Mouse (Mus musculus): ENCODE results near the gene Prss50. TPM values are rescaled to one million over a fixed set of nuclear protein-coding genes. Genes with fewer than 3 reads are reported as not detected.

The Prss50 gene
- polyA plus RNA-seq, 1 experiment from 2014 or later: 0.28 TPM

DNA sequence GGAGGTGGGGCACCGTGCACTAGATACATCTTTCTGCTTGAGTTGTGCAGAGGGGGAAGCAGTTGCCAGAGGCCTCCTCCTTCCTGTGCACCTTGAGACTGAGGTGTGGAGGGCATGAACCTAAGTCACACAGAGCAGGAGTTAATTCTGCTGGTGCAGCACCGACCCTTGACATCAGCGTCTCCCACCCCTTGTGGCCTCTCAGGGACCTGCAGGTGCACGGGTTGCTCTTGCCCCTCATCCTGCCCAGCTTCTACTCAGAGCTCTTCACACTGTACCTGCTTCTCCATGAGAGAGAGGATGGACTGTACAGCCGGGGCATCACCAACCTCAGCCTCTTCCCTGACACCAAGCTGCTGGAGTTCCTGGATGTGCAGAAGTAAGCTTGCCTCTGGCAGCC is 37.7 kb downstream of the Prss50 start:
- Histone ChIP-seq H3K27me3 (replicated peaks) (no peaks in the 10 kb centered on the region), H3K36me3 (no peaks in the 10 kb centered on the region), H3K27ac (no peak overlapping the region), H3K4me3 (no peak overlapping the region), H3K9ac (no peak overlapping the region), H3K4me1 (peaks cover 7% of the 10 kb centered on the region), H3K4me2 (replicated peaks) (peak overlapping the region; percentile 39; the same call in 1 of the 2 replicates), H3K9me3 (no peaks in the 10 kb centered on the region)
- 56% methylated on average over 5 of the region's 5 CpGs for WGBS
- ATAC-seq (ENCODE audit: low FRiP score, low read depth): no peak

DNA sequence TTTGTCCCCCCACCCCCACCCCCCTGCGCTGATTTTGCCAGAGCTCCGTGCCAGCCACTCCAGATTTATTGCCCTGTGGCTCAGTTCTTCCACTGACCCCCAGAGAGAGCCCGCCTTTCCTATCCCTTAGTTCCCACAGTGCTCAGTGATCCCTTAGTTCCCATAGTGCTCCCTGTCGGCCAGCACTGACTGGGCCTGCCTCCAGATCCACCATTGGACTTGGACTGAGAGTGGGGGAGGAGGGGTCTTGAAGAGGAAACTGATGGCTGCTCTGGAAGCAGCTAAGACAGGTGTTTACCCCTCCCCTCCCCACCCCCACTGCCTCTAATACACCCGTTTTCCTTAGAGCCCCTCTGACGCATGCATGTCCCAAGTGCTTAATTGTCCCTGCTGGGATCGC is 38.2 kb downstream of the Prss50 start:
- H3K36me3 ChIP-seq: no peaks in the 10 kb centered on the region
- no peak for ATAC-seq (ENCODE audit: low FRiP score, low read depth)
- H3K27me3 ChIP-seq (replicated peaks): no peaks in the 10 kb centered on the region
- no peak overlapping the region for H3K27ac ChIP-seq
- H3K9ac ChIP-seq: no peak overlapping the region
- WGBS: 8% methylated on average over 7 of the region's 7 CpGs
- no peak overlapping the region for H3K4me3 ChIP-seq
- no peaks in the 10 kb centered on the region for H3K9me3 ChIP-seq
- peak overlapping the region; percentile 39; the same call in 1 of the 2 replicates for H3K4me2 ChIP-seq (replicated peaks)
- H3K4me1 ChIP-seq: peaks cover 7% of the 10 kb centered on the region

DNA sequence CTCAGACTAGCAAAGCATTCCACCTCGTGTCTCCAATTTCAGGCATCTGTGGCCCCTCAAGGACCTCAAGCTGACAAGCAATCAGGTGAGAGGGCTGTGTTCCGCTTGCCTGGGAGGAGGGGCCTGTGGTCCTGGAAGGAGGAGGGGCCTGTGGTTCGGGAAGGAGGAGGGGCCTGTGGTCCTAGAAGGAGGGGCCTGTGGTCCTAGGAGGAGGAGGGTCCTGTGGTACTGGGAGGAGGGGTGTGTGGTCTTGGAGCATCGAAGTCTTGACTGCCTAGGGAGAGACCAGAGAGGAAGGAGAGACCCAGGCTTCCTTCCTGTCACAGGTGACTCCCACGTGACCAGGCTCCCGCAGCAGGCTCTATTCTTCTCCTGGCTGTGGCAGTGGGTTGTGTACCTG is 38.8 kb downstream of the Prss50 start:
- Histone ChIP-seq H3K4me1 (peaks cover 7% of the 10 kb centered on the region), H3K4me2 (replicated peaks) (peak overlapping the region; percentile 39), H3K9me3 (no peaks in the 10 kb centered on the region), H3K4me3 (no peak overlapping the region), H3K27me3 (replicated peaks) (no peaks in the 10 kb centered on the region), H3K27ac (no peak overlapping the region), H3K9ac (no peak overlapping the region), H3K36me3 (no peaks in the 10 kb centered on the region)
- ATAC-seq (ENCODE audit: low FRiP score, low read depth): peak; percentile 49
- 7% methylated on average over 6 of the region's 6 CpGs for WGBS

DNA sequence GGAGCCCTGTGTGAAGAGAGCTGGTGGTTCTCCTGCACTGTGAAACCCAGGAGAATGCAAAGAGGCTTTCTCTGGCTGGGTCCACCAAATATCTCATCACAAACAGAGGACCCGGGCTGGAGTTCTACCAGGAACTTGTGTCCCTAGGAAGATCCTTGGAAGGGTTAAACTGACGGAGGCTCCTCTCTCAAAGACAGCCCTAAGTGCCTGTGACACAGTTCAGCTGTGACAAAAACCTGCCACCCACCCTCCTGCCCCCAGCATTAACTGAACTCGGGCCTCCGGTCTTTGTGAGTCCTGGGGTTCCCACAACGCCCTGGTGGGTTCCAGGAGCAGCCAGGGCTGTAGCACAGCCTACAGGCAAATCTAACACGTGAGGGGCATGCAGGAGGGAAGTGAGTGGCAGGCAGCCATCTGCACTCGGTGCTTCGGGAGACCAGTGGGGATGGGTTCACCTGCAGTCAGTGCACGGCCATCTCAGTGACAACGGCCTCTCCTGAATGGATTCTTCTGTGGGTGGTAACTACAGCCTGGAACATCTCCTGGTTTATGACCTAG is 41.8 kb downstream of the Prss50 start:
- 61% methylated on average over 10 of the region's 10 CpGs for WGBS
- Histone ChIP-seq H3K4me2 (replicated peaks) (no peak overlapping the region), H3K4me3 (no peak overlapping the region), H3K27me3 (replicated peaks) (no peaks in the 10 kb centered on the region), H3K9ac (no peak overlapping the region), H3K9me3 (no peaks in the 10 kb centered on the region), H3K27ac (no peak overlapping the region), H3K36me3 (no peaks in the 10 kb centered on the region), H3K4me1 (peaks cover 7% of the 10 kb centered on the region; the same call in 1 of the 2 replicates)
- no peak for ATAC-seq (ENCODE audit: low FRiP score, low read depth)

DNA sequence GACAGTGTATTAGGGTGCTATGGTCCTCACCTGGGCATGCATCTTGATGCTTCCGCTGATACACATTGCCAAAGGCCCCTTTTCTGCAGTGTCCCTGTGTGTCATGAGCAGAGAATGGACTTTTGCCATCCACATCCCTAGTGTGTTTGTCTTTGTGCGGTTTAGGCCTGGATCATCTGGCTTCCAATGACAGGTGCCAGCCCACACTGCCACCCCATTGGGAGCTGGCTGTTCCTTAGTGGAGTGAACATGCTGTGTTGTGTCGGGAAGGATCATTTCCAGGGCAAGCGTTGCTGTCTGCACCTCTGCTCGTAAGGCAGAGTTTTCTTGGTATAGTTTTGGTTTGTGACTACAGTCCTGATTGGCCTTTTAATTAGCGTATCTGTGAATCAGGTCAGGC is 43.4 kb downstream of the Prss50 start:
- Histone ChIP-seq H3K9me3 (no peaks in the 10 kb centered on the region), H3K4me2 (replicated peaks) (no peak overlapping the region), H3K27ac (no peak overlapping the region), H3K4me3 (no peak overlapping the region), H3K4me1 (no peaks in the 10 kb centered on the region), H3K36me3 (no peaks in the 10 kb centered on the region), H3K27me3 (replicated peaks) (no peaks in the 10 kb centered on the region), H3K9ac (no peak overlapping the region)
- 89% methylated on average over 6 of the region's 6 CpGs for whole genome bisulfite sequencing
- ATAC-seq (ENCODE audit: low FRiP score, low read depth): no peak

DNA sequence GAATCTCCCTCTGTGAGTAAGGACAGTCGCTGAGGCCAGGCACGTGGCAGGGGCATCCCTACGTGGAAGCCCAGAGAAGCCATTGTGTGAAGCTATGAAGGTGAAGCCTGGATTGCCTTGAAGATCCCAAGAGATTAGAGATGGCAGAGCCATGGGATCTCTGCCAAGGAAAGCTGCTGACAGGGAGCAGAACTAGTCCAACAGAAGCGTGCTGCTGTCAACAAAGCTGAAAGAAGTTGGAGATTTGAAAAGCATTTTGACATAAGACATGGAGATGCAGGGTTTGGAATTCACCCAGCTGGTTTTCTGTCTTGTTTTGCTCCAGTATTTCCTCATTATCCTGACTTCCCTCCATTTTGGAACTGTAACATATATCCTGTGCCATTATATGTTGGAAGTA is 44.5 kb downstream of the Prss50 start:
- no peak overlapping the region for H3K27ac ChIP-seq
- no peaks in the 10 kb centered on the region for H3K9me3 ChIP-seq
- no peak overlapping the region for H3K4me3 ChIP-seq
- H3K36me3 ChIP-seq: no peaks in the 10 kb centered on the region
- no peak overlapping the region for H3K9ac ChIP-seq
- WGBS: 91% methylated on average over 4 of the region's 4 CpGs
- H3K27me3 ChIP-seq (replicated peaks): no peaks in the 10 kb centered on the region
- H3K4me2 ChIP-seq (replicated peaks): no peak overlapping the region
- no peak for ATAC-seq (ENCODE audit: low FRiP score, low read depth)
- no peaks in the 10 kb centered on the region for H3K4me1 ChIP-seq

DNA sequence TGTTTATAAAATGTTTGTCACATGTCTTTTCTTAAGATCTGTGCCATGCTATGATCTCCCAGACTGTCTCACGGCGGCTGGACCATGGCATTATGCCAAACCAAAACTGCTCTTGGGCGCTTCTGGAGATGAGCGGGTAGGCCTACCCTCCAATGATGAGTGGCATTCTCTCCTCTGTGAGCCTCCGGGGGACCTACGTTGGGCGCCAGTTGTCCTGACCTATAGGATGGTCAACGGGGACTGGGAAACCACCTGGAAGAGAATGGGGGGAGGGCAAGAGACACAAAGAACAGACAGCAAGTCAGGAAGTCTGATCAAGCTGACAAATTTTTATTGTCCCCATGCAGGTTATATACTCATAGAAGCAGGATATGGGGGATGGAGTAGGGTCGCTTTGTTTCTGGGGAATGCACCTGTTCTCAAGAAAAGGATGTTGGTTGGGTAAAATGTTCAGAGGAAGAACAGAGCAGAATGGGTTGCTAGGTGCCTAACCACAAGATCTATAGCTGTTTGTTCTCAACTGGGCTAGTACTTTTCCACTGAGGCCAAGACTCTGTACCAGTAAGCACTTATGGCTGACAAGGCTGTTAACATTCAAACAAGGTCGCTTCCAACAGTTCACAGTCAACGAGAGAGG is 49.6 kb downstream of the Prss50 start:
- Histone ChIP-seq H3K4me1 (no peaks in the 10 kb centered on the region), H3K4me3 (no peak overlapping the region), H3K36me3 (no peaks in the 10 kb centered on the region), H3K4me2 (replicated peaks) (no peak overlapping the region), H3K9me3 (no peaks in the 10 kb centered on the region), H3K27me3 (replicated peaks) (no peaks in the 10 kb centered on the region), H3K27ac (no peak overlapping the region), H3K9ac (no peak overlapping the region)
- 94% methylated on average over 11 of the region's 11 CpGs for WGBS
- ATAC-seq (ENCODE audit: low FRiP score, low read depth): no peak

DNA sequence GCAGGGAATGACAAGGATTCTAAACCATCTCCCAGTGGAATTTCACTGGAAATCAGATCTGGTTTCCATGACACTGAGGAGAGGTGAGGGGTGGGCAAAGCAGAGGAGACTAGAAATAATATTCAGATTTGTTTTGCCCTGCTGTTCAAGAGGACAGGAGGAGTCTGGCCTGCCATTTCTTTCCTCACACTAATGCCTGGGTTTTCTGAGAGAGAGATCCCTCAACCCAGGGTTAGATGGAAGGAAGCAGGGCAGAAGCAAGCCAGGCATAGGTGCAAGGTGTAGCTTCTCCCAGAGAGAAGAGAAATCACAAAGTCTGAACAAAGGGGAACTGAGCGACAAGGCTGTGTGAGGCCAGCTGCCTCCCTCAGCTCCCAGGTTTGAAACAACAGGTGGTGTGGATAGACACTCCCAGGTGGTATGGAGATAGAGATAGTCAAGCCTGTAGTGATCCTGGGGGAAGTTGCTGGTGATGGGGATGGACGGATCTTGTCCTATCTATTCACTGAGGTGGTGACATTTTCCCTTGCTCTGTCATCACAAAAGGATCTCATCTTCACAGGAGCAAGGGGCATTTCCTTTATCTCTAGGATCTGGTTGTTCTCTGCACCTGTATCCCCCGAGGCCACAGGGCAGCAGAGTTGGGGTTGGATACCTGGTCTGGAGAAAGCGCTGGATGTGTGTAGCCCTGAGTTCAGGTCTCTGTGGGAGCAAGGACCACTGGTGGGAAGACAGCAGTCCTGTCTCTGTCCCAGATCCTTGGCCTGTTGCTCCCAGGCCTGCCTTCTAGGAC is 50.3 kb downstream of the Prss50 start:
- no peak overlapping the region for H3K4me2 ChIP-seq (replicated peaks)
- WGBS: 82% methylated on average over 4 of the region's 4 CpGs
- H3K27me3 ChIP-seq (replicated peaks): no peaks in the 10 kb centered on the region
- no peaks in the 10 kb centered on the region for H3K36me3 ChIP-seq
- H3K4me3 ChIP-seq: no peak overlapping the region
- no peaks in the 10 kb centered on the region for H3K9me3 ChIP-seq
- H3K4me1 ChIP-seq: no peaks in the 10 kb centered on the region
- no peak for ATAC-seq (ENCODE audit: low FRiP score, low read depth)
- no peak overlapping the region for H3K27ac ChIP-seq
- no peak overlapping the region for H3K9ac ChIP-seq

DNA sequence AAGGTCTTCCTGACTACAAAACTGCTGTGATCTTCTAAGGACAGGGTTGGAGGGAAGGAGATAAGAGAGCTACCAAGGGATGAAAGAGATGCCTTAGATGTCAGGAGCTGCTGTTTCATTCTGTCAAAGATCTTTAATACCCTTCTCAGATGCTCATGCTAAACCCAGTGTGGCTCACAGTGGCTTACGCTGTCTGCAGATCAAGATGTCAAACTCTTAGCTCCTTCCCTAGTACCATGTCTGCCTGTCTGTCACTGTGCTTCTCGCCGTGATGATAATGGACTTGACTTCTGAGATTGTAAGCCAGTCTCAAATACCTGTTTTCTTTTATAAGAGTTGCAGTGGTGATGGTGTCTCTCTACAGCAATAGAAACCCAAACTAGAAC is 50.9 kb downstream of the Prss50 start:
- Histone ChIP-seq H3K27me3 (replicated peaks) (no peaks in the 10 kb centered on the region), H3K9ac (no peak overlapping the region), H3K9me3 (no peaks in the 10 kb centered on the region), H3K4me1 (no peaks in the 10 kb centered on the region), H3K4me2 (replicated peaks) (no peak overlapping the region), H3K4me3 (no peak overlapping the region), H3K36me3 (no peaks in the 10 kb centered on the region), H3K27ac (no peak overlapping the region)
- 97% methylated on average over 3 of the region's 3 CpGs for WGBS
- ATAC-seq (ENCODE audit: low FRiP score, low read depth): no peak

DNA sequence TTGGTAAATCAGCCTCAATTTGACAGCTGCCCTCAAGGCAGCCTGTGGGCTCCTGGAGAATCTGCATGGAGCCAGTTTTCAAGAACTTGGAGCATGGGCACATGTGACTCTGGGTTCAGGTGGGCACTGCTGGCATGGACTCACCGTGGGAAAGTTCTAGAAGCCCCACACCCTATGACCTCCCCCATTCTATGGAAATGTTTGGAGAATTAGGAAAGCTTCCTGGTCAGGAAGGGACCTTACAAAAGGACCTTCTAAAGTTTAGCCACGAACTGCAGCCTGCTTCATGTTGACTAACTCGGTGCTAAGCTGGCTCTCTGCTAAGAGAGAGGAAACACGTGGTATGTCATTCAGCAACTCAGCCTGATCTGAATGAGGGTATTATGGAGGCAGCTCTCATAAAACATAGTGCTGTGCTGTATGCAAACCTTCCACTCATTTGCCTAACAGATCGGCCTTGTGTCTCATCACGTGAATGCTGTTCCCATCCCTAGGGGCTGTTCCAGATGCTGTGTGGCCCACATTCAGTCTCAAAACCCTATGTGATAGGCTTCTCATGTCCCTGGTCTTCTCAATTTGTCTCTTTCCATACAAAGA is 51.7 kb downstream of the Prss50 start:
- Histone ChIP-seq H3K27me3 (replicated peaks) (no peaks in the 10 kb centered on the region), H3K9me3 (no peaks in the 10 kb centered on the region), H3K9ac (no peak overlapping the region), H3K4me3 (no peak overlapping the region), H3K4me1 (no peaks in the 10 kb centered on the region), H3K27ac (no peak overlapping the region), H3K36me3 (no peaks in the 10 kb centered on the region), H3K4me2 (replicated peaks) (no peak overlapping the region)
- ATAC-seq (ENCODE audit: low FRiP score, low read depth): no peak
- WGBS: 81% methylated on average over 6 of the region's 6 CpGs
